19 mouse cellular contexts compared by ENCODE assay signal in the genomic region with DNA sequence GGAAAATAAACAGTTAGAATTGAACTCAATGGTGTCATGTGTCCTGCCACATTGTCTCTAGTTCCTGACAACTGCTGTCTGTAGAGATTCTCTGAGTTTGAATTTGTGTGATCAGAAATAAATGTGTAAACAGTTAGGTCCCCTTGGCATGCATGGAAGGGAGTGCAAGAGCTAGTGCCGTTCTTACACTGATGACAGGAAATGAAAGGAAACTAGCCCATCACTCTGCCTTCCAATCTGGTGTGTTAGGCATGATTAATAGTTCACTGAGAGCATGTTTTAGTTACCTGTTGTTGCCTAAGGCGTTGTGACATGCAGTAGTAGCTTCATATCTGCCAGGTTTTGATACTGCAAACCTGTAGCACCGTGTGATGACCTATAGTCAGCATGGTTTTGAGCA. TPM values are rescaled to one million over a fixed set of nuclear protein-coding genes. Genes with fewer than 3 reads are reported as not detected.
DNase-seq lines count a peak whose midpoint lies in the region; ATAC-seq lines count a peak whose summit lies in the region.
"Had no signal": no experiment of that assay in that cellular context is flagged by ENCODE, and none has a peak within 500 bp of the region (broad histone marks: within the 10 kb centered on the region; RNA-seq: fewer than 3 reads in every experiment).

No protein-coding gene starts in this region.

- peak; percentile 13 for DNase-seq in heart, adult 11 months
- no peak for DNase-seq in heart, adult 8-10 months (ENCODE audit: low spot score)
- DNase-seq in CD4-positive helper T cell, adult 2 months (ENCODE audit: low read depth, low spot score) = peak; percentile 35
- DNase-seq in naive thymus-derived CD4-positive, alpha-beta T cell, adult 2 months (ENCODE audit: low read depth) = peak; percentile 59
- no peak for DNase-seq in right cerebral cortex, adult 2 months (ENCODE audit: low spot score in 2 of 2)
- DNase-seq in neural tube, embryonic 10.5 days (ENCODE audit: extremely low spot score, low spot score) = no peak
- DNase-seq: adrenal gland, postnatal 10 days; adrenal gland, postnatal 36 days; cerebellum, adult 18-20 months; cerebellum, adult 9-11 months; cerebellum, postnatal 25 days; gastrocnemius, postnatal 25 days had no signal

- ATAC-seq in activated CD4-positive, CD25-positive, alpha-beta regulatory T cell, adult 4 months = peak; percentile 26
- ATAC-seq in megakaryocyte progenitor cell, adult 5-6 weeks (replicated peaks; ENCODE audit: poor library complexity) = no peak
- ATAC-seq: forebrain, embryonic 15.5 days had no signal

RNA-seq across cellular contexts. Expression of a gene that starts 17.0 kb away (rescaled TPM):
- 1 to 10 TPM in 3 of 4 experiments, under 1 TPM in 1; 0.87 to 1.7 (median 1.1) TPM for total RNA-seq in heart, adult 8-10 months (2022)
- polyA plus RNA-seq in activated CD4-positive, CD25-positive, alpha-beta regulatory T cell, adult 4 months (2017; shearing (Covaris generic)) = 100 to 1,000 TPM; 104 to 118 TPM
- total RNA-seq in megakaryocyte progenitor cell, adult 5-6 weeks (2015) = 4.0 and 7.1 TPM in 2 replicates
- 2.2 and 3.5 TPM in 2 replicates for total RNA-seq in megakaryocyte progenitor cell, adult 5-6 weeks (2017)

RNA-seq across cellular contexts. Expression of a gene that starts 32.4 kb away (rescaled TPM):
- total RNA-seq in heart, adult 8-10 months (2022) = under 1 TPM in 3 of 4 experiments, not detected in 1; 0.16 to 0.23 (median 0.19) TPM
- polyA plus RNA-seq in activated CD4-positive, CD25-positive, alpha-beta regulatory T cell, adult 4 months (2017; shearing (Covaris generic)) = 10 to 100 TPM; 83.8 to 86.0 TPM
- 0.68 and 2.1 TPM in 2 replicates for total RNA-seq in megakaryocyte progenitor cell, adult 5-6 weeks (2015)
- total RNA-seq in megakaryocyte progenitor cell, adult 5-6 weeks (2017) = 0.34 and 1.9 TPM in 2 replicates
- total RNA-seq: gastrocnemius, adult 8-10 months; gastrocnemius, postnatal 25 days had no signal
- polyA plus RNA-seq: erythroblast, embryonic 14.5 days; heart, embryonic 14.5 days; hindbrain, embryonic 12.5 days had no signal

Comparison
In these comparisons a context has a peak if more than half of its experiments do, and no peak if none do; other contexts are left out.
1. DNase-seq: peak in heart, adult 11 months (single experiment), CD4-positive helper T cell, adult 2 months (single experiment) and naive thymus-derived CD4-positive, alpha-beta T cell, adult 2 months (single experiment); none in heart, adult 8-10 months (single experiment), right cerebral cortex, adult 2 months (0 of 2) and neural tube, embryonic 10.5 days (single experiment).